Mouse (Mus musculus) thymus, postnatal 0 days (tissue): ENCODE measurements around the gene Slc29a4. TPM values are rescaled to one million over a fixed set of nuclear protein-coding genes. Genes with fewer than 3 reads are reported as not detected.

ENCODE experiments used
- DNase-seq: peaks from one replicate; pipeline ENCODE4 v3.0.0-alpha.2; 2015; ENCODE audit warnings: low spot score
- polyA plus RNA-seq: library from polyadenylated mRNA; unstranded; fragments of >200 nt; fragmentation: Nextera tagmentation; extraction: Ambion mirVana; gene quantifications from 2 replicates; pipeline ENCODE4 v1.2.1, GENCODE M21; 2015

Gene Slc29a4
- polyA plus RNA-seq, 1 experiment from 2014 or later, result 0.44 TPM

GRCm38 (mm10) chr5:142694627-142695340, 2.5 kb downstream of the Slc29a4 start:
- peak; percentile 23 for DNase-seq

- DNase-seq, result no peak
Measured at GRCm38 (mm10) chr5:142696258-142696657, 3.9 kb downstream of the Slc29a4 start.

- no peak for DNase-seq
Measured at GRCm38 (mm10) chr5:142696865-142697264, 4.6 kb downstream of the Slc29a4 start.

GRCm38 (mm10) chr5:142697742-142698141, 5.4 kb downstream of the Slc29a4 start:
- DNase-seq, result no peak

GRCm38 (mm10) chr5:142700842-142701589, 8.7 kb downstream of the Slc29a4 start:
- no peak for DNase-seq

GRCm38 (mm10) chr5:142701651-142702510, 9.6 kb downstream of the Slc29a4 start:
- DNase-seq, result peak; percentile 29

GRCm38 (mm10) chr5:142702511-142703138, 10.3 kb downstream of the Slc29a4 start:
- no peak for DNase-seq

- no peak for DNase-seq
Measured at GRCm38 (mm10) chr5:142703569-142703968, 11.3 kb downstream of the Slc29a4 start.

GRCm38 (mm10) chr5:142707709-142708108, 15.4 kb downstream of the Slc29a4 start:
- no peak for DNase-seq

- DNase-seq, result no peak
Measured at GRCm38 (mm10) chr5:142709436-142709835, 17.1 kb downstream of the Slc29a4 start.

- no peak for DNase-seq
Measured at GRCm38 (mm10) chr5:142712373-142712772, 20.1 kb downstream of the Slc29a4 start.

GRCm38 (mm10) chr5:142713966-142714365, 21.7 kb downstream of the Slc29a4 start:
- DNase-seq, result no peak

- no peak for DNase-seq
Measured at GRCm38 (mm10) chr5:142715059-142715458, 22.7 kb downstream of the Slc29a4 start.

- no peak for DNase-seq
Measured at GRCm38 (mm10) chr5:142716056-142716455, 23.7 kb downstream of the Slc29a4 start.

- peak; percentile 69 for DNase-seq
Measured at GRCm38 (mm10) chr5:142718037-142718436, 25.7 kb downstream of the Slc29a4 start.

- no peak for DNase-seq
Measured at GRCm38 (mm10) chr5:142718486-142718885, 26.2 kb downstream of the Slc29a4 start.

- DNase-seq, result no peak
Measured at GRCm38 (mm10) chr5:142719897-142720296, 27.6 kb downstream of the Slc29a4 start.

- DNase-seq, result peak; percentile 81
Measured at GRCm38 (mm10) chr5:142723520-142724133, 31.3 kb downstream of the Slc29a4 start.

GRCm38 (mm10) chr5:142724265-142724664, 32.0 kb downstream of the Slc29a4 start:
- DNase-seq, result no peak

GRCm38 (mm10) chr5:142726748-142727147, 34.4 kb downstream of the Slc29a4 start:
- no peak for DNase-seq

GRCm38 (mm10) chr5:142728301-142728700, 36.0 kb downstream of the Slc29a4 start:
- DNase-seq, result no peak
